Mouse (Mus musculus): ENCODE data around the gene Fas.

DNA sequence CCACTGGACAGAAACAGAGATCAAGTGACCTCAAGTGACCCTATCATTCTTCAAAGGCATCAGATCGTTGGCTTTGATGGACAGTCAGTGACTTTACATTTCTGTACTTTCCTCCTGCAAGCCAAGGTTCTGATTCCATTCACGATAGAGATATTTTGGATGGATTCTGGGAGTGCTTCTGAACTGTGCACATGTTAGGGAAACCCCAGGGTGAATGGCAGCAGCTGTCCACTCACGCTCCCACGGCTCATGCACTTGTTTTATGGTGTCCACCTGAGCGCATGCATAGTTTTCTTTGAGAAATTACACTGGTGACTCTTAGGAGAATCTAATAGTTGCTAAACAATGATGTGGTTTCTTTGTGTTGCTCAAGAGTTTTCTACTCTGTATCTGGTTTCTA, 34.3 kb upstream of the Fas start:
- TF ChIP-seq CTCF (IDR thresholded peaks at IDR 0.05; ENCODE audit: low read depth, low read length) (no peak), POLR2A (IDR thresholded peaks at IDR 0.05; ENCODE audit: borderline replicate concordance, low read depth, low read length) (no peak)
